Mouse (Mus musculus) ES-Bruce4 (cell line): ENCODE measurements around the gene Mgat4b.

Experiments
- CTCF ChIP-seq: IDR thresholded peaks from one replicate; pipeline ENCODE4 v1.8.1; 2011; ENCODE audit warnings: low read depth, low read length
- EP300 ChIP-seq: IDR thresholded peaks from 2 replicates; pipeline ENCODE4 v1.6.1; 2011; ENCODE audit warnings: low read depth, low read length; ENCODE audit not compliant: insufficient read depth
- POLR2A ChIP-seq: IDR thresholded peaks from one replicate; pipeline ENCODE4 v1.8.1; 2011; ENCODE audit warnings: low read length; ENCODE audit not compliant: insufficient read depth

DNA sequence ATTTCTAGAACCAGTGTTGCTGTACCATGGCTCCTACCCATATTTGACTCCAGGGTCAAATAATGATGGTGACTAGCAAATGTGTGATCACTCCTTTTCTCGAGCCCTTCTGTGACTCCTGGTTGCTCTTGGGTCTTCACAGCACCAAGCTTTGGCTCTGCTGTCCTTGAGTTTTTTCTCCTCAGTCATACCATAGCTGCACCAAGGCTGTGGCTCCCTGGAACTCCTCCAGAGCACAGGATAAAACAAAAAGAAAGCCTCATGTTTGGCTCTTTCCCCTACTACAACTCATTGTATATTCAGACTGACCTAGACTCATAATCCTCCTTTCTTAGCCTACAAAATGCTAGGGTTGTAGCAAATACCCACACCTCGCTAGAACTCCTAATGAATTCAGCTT, 62.1 kb downstream of the Mgat4b start:
- TF ChIP-seq CTCF = no peak
- no peak for TF ChIP-seq POLR2A
- no peak for TF ChIP-seq EP300
